Mouse (Mus musculus): ENCODE measurements around the gene Kank4. TPM values are rescaled to one million over a fixed set of nuclear protein-coding genes. Genes with fewer than 3 reads are reported as not detected.
"Not testable (repeated sequence)": the region's sequence is repeated elsewhere in the genome, so short reads cannot be mapped to it uniquely, and the experiment has no call there.

The Kank4 gene
- polyA plus RNA-seq, 1 experiment from 2014 or later, result 2.9 TPM

- H3K4me3 ChIP-seq (ENCODE audit: low read depth, low read length), result no peak overlapping the region
- 87% methylated on average over 4 of the region's 4 CpGs for WGBS
- no peaks in the 10 kb centered on the region for H3K4me1 ChIP-seq (replicated peaks; ENCODE audit: control insufficient read depth, insufficient read depth, low read length)
- no peak overlapping the region for H3K27ac ChIP-seq (ENCODE audit: low read depth)
- DNase-seq (ENCODE audit: low spot score) (no peak), ATAC-seq (replicated peaks; ENCODE audit: low FRiP score, low TSS enrichment, low read depth) (no peak)
- H3K9me3 ChIP-seq (ENCODE audit: control insufficient read depth, low read length), result no peaks in the 10 kb centered on the region
- no peaks in the 10 kb centered on the region for H3K27me3 ChIP-seq (replicated peaks; ENCODE audit: control insufficient read depth, insufficient read depth, low read length)
- H3K36me3 ChIP-seq (ENCODE audit: control insufficient read depth, insufficient read depth, low read length), result no peaks in the 10 kb centered on the region
- H3K4me2 ChIP-seq (ENCODE audit: low read length), result no peak overlapping the region
- H3K9ac ChIP-seq (ENCODE audit: low read length), result no peak overlapping the region
These were observed 21.6 kb upstream of the Kank4 start for GRCm38 (mm10) chr4:98838913-98839312.

GRCm38 (mm10) chr4:98837715-98838505 is 20.6 kb upstream of the Kank4 start:
- Histone ChIP-seq H3K4me1 (replicated peaks; ENCODE audit: control insufficient read depth, insufficient read depth, low read length) (no peaks in the 10 kb centered on the region), H3K36me3 (ENCODE audit: control insufficient read depth, insufficient read depth, low read length) (no peaks in the 10 kb centered on the region), H3K4me2 (ENCODE audit: low read length) (no peak overlapping the region), H3K27me3 (replicated peaks; ENCODE audit: control insufficient read depth, insufficient read depth, low read length) (no peaks in the 10 kb centered on the region), H3K27ac (ENCODE audit: low read depth) (no peak overlapping the region), H3K4me3 (ENCODE audit: low read depth, low read length) (no peak overlapping the region), H3K9me3 (ENCODE audit: control insufficient read depth, low read length) (no peaks in the 10 kb centered on the region), H3K9ac (ENCODE audit: low read length) (no peak overlapping the region)
- no peak for DNase-seq (ENCODE audit: low spot score)
- no peak for ATAC-seq (replicated peaks; ENCODE audit: low FRiP score, low TSS enrichment, low read depth)
- WGBS, result 92% methylated on average over 16 of the region's 16 CpGs

- Histone ChIP-seq H3K9ac (ENCODE audit: low read length) (no peak overlapping the region), H3K27me3 (replicated peaks; ENCODE audit: control insufficient read depth, insufficient read depth, low read length) (no peaks in the 10 kb centered on the region), H3K36me3 (ENCODE audit: control insufficient read depth, insufficient read depth, low read length) (no peaks in the 10 kb centered on the region), H3K4me3 (ENCODE audit: low read depth, low read length) (no peak overlapping the region), H3K4me2 (ENCODE audit: low read length) (no peak overlapping the region), H3K9me3 (ENCODE audit: control insufficient read depth, low read length) (no peaks in the 10 kb centered on the region), H3K4me1 (replicated peaks; ENCODE audit: control insufficient read depth, insufficient read depth, low read length) (no peaks in the 10 kb centered on the region), H3K27ac (ENCODE audit: low read depth) (no peak overlapping the region)
- DNase-seq (ENCODE audit: low spot score) (no peak), ATAC-seq (replicated peaks; ENCODE audit: low FRiP score, low TSS enrichment, low read depth) (no peak)
- WGBS, result 31% methylated on average over 5 of the region's 5 CpGs
These were observed 19.2 kb upstream of the Kank4 start for GRCm38 (mm10) chr4:98836519-98836918.

DNA sequence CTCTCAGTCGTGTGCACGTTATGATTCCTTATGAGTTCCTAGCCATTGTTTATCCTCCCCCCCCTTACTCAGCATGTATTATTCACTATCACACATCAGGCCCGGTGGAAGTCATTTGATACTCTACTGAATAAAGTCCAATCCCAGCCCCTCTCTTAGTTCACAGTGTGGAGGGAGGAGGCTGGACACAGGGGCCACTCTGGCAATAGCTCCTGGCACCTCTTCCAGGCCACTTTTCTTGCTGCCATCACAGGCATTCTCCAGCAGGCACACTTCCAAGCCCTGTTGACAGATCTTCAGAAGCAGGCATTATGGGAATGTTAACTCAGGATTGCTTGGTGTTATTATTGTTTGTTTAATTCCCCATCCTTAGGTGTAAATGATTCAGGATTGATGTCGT is 17.4 kb upstream of the Kank4 start:
- no peaks in the 10 kb centered on the region for H3K36me3 ChIP-seq (ENCODE audit: control insufficient read depth, insufficient read depth, low read length)
- ATAC-seq (replicated peaks; ENCODE audit: low FRiP score, low TSS enrichment, low read depth), result no peak
- H3K27me3 ChIP-seq (replicated peaks; ENCODE audit: control insufficient read depth, insufficient read depth, low read length), result no peaks in the 10 kb centered on the region
- no peak overlapping the region for H3K9ac ChIP-seq (ENCODE audit: low read length)
- no peak for DNase-seq (ENCODE audit: low spot score)
- no peak overlapping the region for H3K4me2 ChIP-seq (ENCODE audit: low read length)
- H3K27ac ChIP-seq (ENCODE audit: low read depth), result no peak overlapping the region
- 64% methylated on average over 4 of the region's 4 CpGs for WGBS
- no peak overlapping the region for H3K4me3 ChIP-seq (ENCODE audit: low read depth, low read length)
- no peaks in the 10 kb centered on the region for H3K9me3 ChIP-seq (ENCODE audit: control insufficient read depth, low read length)
- no peaks in the 10 kb centered on the region for H3K4me1 ChIP-seq (replicated peaks; ENCODE audit: control insufficient read depth, insufficient read depth, low read length)

GRCm38 (mm10) chr4:98831726-98832125 is 14.4 kb upstream of the Kank4 start:
- ATAC-seq (replicated peaks; ENCODE audit: low FRiP score, low TSS enrichment, low read depth) (no peak), DNase-seq (ENCODE audit: low spot score) (no peak)
- no peaks in the 10 kb centered on the region for H3K36me3 ChIP-seq (ENCODE audit: control insufficient read depth, insufficient read depth, low read length)
- H3K27me3 ChIP-seq (replicated peaks; ENCODE audit: control insufficient read depth, insufficient read depth, low read length), result no peaks in the 10 kb centered on the region
- 61% methylated on average over 1 of the region's 1 CpGs for WGBS
- no peak overlapping the region for H3K4me2 ChIP-seq (ENCODE audit: low read length)
- no peak overlapping the region for H3K4me3 ChIP-seq (ENCODE audit: low read depth, low read length)
- H3K9me3 ChIP-seq (ENCODE audit: control insufficient read depth, low read length), result no peaks in the 10 kb centered on the region
- H3K4me1 ChIP-seq (replicated peaks; ENCODE audit: control insufficient read depth, insufficient read depth, low read length), result no peaks in the 10 kb centered on the region
- no peak overlapping the region for H3K9ac ChIP-seq (ENCODE audit: low read length)
- H3K27ac ChIP-seq (ENCODE audit: low read depth), result no peak overlapping the region

DNA sequence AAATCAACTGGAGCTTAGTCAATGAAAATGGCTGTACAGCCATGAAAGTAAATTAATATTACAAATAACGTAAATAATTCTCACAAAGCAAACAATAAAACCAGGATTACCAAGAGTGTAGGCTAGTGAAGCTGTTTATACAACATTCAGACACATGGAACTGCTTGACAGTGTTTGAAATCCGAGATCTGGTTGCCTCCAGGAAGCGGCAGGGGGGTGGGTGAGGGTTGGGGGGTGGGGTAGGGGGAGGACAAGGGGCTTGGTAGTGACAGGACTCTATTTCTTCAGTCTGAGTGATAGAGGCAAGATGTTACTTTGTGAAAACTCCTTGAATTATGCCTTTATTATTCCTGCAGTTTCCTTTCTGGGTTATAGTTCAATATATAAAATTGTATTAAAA is 9.4 kb upstream of the Kank4 start:
- Histone ChIP-seq H3K4me2 (ENCODE audit: low read length) (no peak overlapping the region), H3K4me3 (ENCODE audit: low read depth, low read length) (no peak overlapping the region), H3K9ac (ENCODE audit: low read length) (no peak overlapping the region), H3K9me3 (ENCODE audit: control insufficient read depth, low read length) (no peaks in the 10 kb centered on the region), H3K36me3 (ENCODE audit: control insufficient read depth, insufficient read depth, low read length) (no peaks in the 10 kb centered on the region), H3K27me3 (replicated peaks; ENCODE audit: control insufficient read depth, insufficient read depth, low read length) (no peaks in the 10 kb centered on the region), H3K27ac (ENCODE audit: low read depth) (no peak overlapping the region), H3K4me1 (replicated peaks; ENCODE audit: control insufficient read depth, insufficient read depth, low read length) (0 out of 2 replicates have a peak, but pooled peaks cover 2% of the 10 kb centered on the region)
- 26% methylated on average over 3 of the region's 3 CpGs for WGBS
- ATAC-seq (replicated peaks; ENCODE audit: low FRiP score, low TSS enrichment, low read depth) (no peak), DNase-seq (ENCODE audit: low spot score) (no peak)

GRCm38 (mm10) chr4:98823740-98824139 is 6.4 kb upstream of the Kank4 start, which contains the start of gene I0C0044D17Rik:
Gene I0C0044D17Rik (minus strand): TSS chr4:98823840.
- WGBS, result 91% methylated on average over 1 of the region's 1 CpGs
- H3K4me1 ChIP-seq (replicated peaks; ENCODE audit: control insufficient read depth, insufficient read depth, low read length), result peaks cover 13% of the 10 kb centered on the region
- H3K27ac ChIP-seq (ENCODE audit: low read depth); H3K9me3 ChIP-seq (ENCODE audit: control insufficient read depth, low read length); H3K9ac ChIP-seq (ENCODE audit: low read length); ATAC-seq (replicated peaks; ENCODE audit: low FRiP score, low TSS enrichment, low read depth); H3K36me3 ChIP-seq (ENCODE audit: control insufficient read depth, insufficient read depth, low read length); H3K4me3 ChIP-seq (ENCODE audit: low read depth, low read length); H3K27me3 ChIP-seq (replicated peaks; ENCODE audit: control insufficient read depth, insufficient read depth, low read length); DNase-seq (ENCODE audit: low spot score); H3K4me2 ChIP-seq (ENCODE audit: low read length): not testable (repeated sequence)

DNA sequence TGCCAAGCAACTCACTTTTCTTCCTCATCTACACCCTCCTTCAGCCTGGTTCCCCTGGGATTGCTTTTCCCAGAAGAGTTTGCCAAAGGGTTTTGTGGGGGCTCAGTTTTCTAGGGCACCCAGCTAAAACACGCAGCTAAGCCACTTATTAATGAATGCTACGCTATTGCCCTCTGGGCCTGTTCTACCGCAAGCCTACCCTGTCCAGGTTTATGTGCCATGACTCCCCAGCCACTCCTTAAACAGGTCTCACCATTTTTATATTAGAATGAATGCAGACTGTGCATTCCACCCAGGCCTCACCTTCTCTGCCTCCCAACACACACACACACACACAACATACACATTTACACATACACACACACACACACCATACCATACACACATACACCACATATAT is 5.7 kb upstream of the Kank4 start:
- H3K9me3 ChIP-seq (ENCODE audit: control insufficient read depth, low read length), result no peaks in the 10 kb centered on the region
- 91% methylated on average over 3 of the region's 3 CpGs for WGBS
- no peaks in the 10 kb centered on the region for H3K27me3 ChIP-seq (replicated peaks; ENCODE audit: control insufficient read depth, insufficient read depth, low read length)
- no peak overlapping the region for H3K27ac ChIP-seq (ENCODE audit: low read depth)
- H3K4me1 ChIP-seq (replicated peaks; ENCODE audit: control insufficient read depth, insufficient read depth, low read length), result peaks cover 13% of the 10 kb centered on the region
- no peak overlapping the region for H3K4me3 ChIP-seq (ENCODE audit: low read depth, low read length)
- H3K4me2 ChIP-seq (ENCODE audit: low read length), result no peak overlapping the region
- H3K9ac ChIP-seq (ENCODE audit: low read length), result no peak overlapping the region
- ATAC-seq (replicated peaks; ENCODE audit: low FRiP score, low TSS enrichment, low read depth) (no peak), DNase-seq (ENCODE audit: low spot score) (no peak)
- no peaks in the 10 kb centered on the region for H3K36me3 ChIP-seq (ENCODE audit: control insufficient read depth, insufficient read depth, low read length)

- H3K4me1 ChIP-seq (replicated peaks; ENCODE audit: control insufficient read depth, insufficient read depth, low read length), result peaks cover 13% of the 10 kb centered on the region
- no peaks in the 10 kb centered on the region for H3K9me3 ChIP-seq (ENCODE audit: control insufficient read depth, low read length)
- H3K9ac ChIP-seq (ENCODE audit: low read length), result no peak overlapping the region
- 53% methylated on average over 3 of the region's 3 CpGs for WGBS
- ATAC-seq (replicated peaks; ENCODE audit: low FRiP score, low TSS enrichment, low read depth) (no peak), DNase-seq (ENCODE audit: low spot score) (no peak)
- H3K36me3 ChIP-seq (ENCODE audit: control insufficient read depth, insufficient read depth, low read length), result no peaks in the 10 kb centered on the region
- no peak overlapping the region for H3K4me2 ChIP-seq (ENCODE audit: low read length)
- no peak overlapping the region for H3K27ac ChIP-seq (ENCODE audit: low read depth)
- H3K4me3 ChIP-seq (ENCODE audit: low read depth, low read length), result no peak overlapping the region
- no peaks in the 10 kb centered on the region for H3K27me3 ChIP-seq (replicated peaks; ENCODE audit: control insufficient read depth, insufficient read depth, low read length)
These were observed 5.1 kb upstream of the Kank4 start for GRCm38 (mm10) chr4:98822478-98822877.
